Mouse (Mus musculus) neural tube, embryonic 13.5 days (tissue): ENCODE data around the gene Crygd. TPM values are rescaled to one million over a fixed set of nuclear protein-coding genes. Genes with fewer than 3 reads are reported as not detected.
A peak's percentile ranks its signal among the peaks of the same experiment; 100 is the strongest.
"Not testable (repeated sequence)": the region's sequence is repeated elsewhere in the genome, so short reads cannot be mapped to it uniquely, and the experiment has no call there.

Experiments
- ATAC-seq: fragments of 200-750 bp; cut with Nextera tagmentation; 2 replicates; pipeline ENCODE4 v1.8.0; 2017; ENCODE audit warnings: low read depth, mild to moderate bottlenecking, moderate TSS enrichment, moderate library complexity
- H3K27ac ChIP-seq: fragments of 300-500 bp; sonication (generic); replicated peaks from 2 replicates; pipeline ENCODE4 v1.5.1; 2015; ENCODE audit warnings: moderate library complexity, mild to moderate bottlenecking, inconsistent platforms
- H3K27me3 ChIP-seq: fragments of 300-500 bp; sonication (generic); 2 replicates; pipeline ENCODE4 v1.6.1; 2015; ENCODE audit warnings: mild to moderate bottlenecking, inconsistent platforms
- H3K36me3 ChIP-seq: fragments of 300-500 bp; sonication (generic); 2 replicates; pipeline ENCODE4 v1.6.1; 2015; ENCODE audit warnings: mild to moderate bottlenecking, inconsistent platforms
- H3K4me1 ChIP-seq: fragments of 300-500 bp; sonication (generic); replicated peaks from 2 replicates; pipeline ENCODE4 v1.6.1; 2015; ENCODE audit warnings: inconsistent platforms
- H3K4me2 ChIP-seq: fragments of 300-500 bp; sonication (generic); 2 replicates; pipeline ENCODE4 v1.6.1; 2015; ENCODE audit warnings: inconsistent platforms, mild to moderate bottlenecking, moderate library complexity
- H3K4me3 ChIP-seq: fragments of 300-500 bp; sonication (generic); 2 replicates; pipeline ENCODE4 v1.5.1; 2015; ENCODE audit warnings: mild to moderate bottlenecking, inconsistent platforms
- H3K9ac ChIP-seq: fragments of 300-500 bp; sonication (generic); 2 replicates; pipeline ENCODE4 v1.6.1; 2015; ENCODE audit warnings: moderate library complexity, mild to moderate bottlenecking, inconsistent platforms
- H3K9me3 ChIP-seq: fragments of 300-500 bp; sonication (generic); 2 replicates; pipeline ENCODE4 v1.6.1; 2016; ENCODE audit warnings: inconsistent platforms
- WGBS: fragments of 180-500 bp; shearing (Covaris S2); methylation state at CpG from one replicate; pipeline ENCODE4 v1.1.7; 2015; 5-methylcytosine and 5-hydroxymethylcytosine counted together
- polyA plus RNA-seq: library from polyadenylated mRNA; unstranded; fragments of >200 nt; fragmentation: Nextera tagmentation; extraction: Ambion mirVana; gene quantifications from 2 replicates; pipeline ENCODE4 v1.2.1, GENCODE M21; 2015

The Crygd gene
- polyA plus RNA-seq, 1 experiment from 2014 or later, result not detected

- H3K4me3 ChIP-seq, result no peak overlapping the region
- 31% methylated on average over 5 of the region's 5 CpGs for WGBS
- H3K4me1 ChIP-seq, result no peaks in the 10 kb centered on the region
- no peak overlapping the region for H3K4me2 ChIP-seq
- no peak overlapping the region for H3K27ac ChIP-seq
- H3K9ac ChIP-seq, result no peak overlapping the region
- no peak for ATAC-seq
- H3K36me3 ChIP-seq, result no peaks in the 10 kb centered on the region
- H3K27me3 ChIP-seq, result no peaks in the 10 kb centered on the region
- H3K9me3 ChIP-seq, result no peaks in the 10 kb centered on the region
These were observed 12.4 kb upstream of the Crygd start for GRCm38 (mm10) chr1:65075607-65076006.

GRCm38 (mm10) chr1:65073589-65073988 is 10.3 kb upstream of the Crygd start, which contains the start of gene Crygc:
Crygc (minus strand) TSS chr1:65073689.
- no peaks in the 10 kb centered on the region for H3K27me3 ChIP-seq
- no peak for ATAC-seq
- no peak within 1 kb of the TSS for H3K9ac ChIP-seq
- H3K36me3 ChIP-seq, result no peaks in the 10 kb centered on the region
- no peak within 1 kb of the TSS for H3K27ac ChIP-seq
- no peaks in the 10 kb centered on the region for H3K9me3 ChIP-seq
- no peaks in the 10 kb centered on the region for H3K4me1 ChIP-seq
- WGBS, result 61% methylated on average over 6 of the region's 6 CpGs
- no peak within 1 kb of the TSS for H3K4me3 ChIP-seq
- H3K4me2 ChIP-seq, result no peak within 1 kb of the TSS

- H3K9ac ChIP-seq, result no peak overlapping the region
- no peak for ATAC-seq
- no peak overlapping the region for H3K27ac ChIP-seq
- no peaks in the 10 kb centered on the region for H3K9me3 ChIP-seq
- H3K27me3 ChIP-seq, result no peaks in the 10 kb centered on the region
- H3K36me3 ChIP-seq, result no peaks in the 10 kb centered on the region
- no peak overlapping the region for H3K4me3 ChIP-seq
- no peak overlapping the region for H3K4me2 ChIP-seq
- H3K4me1 ChIP-seq, result no peaks in the 10 kb centered on the region
These were observed 4.6 kb upstream of the Crygd start for GRCm38 (mm10) chr1:65067842-65068241.

GRCm38 (mm10) chr1:65064201-65064600 is 949 bp upstream of the Crygd start:
- H3K4me1 ChIP-seq, result no peaks in the 10 kb centered on the region
- 65% methylated on average over 15 of the region's 15 CpGs for WGBS
- ATAC-seq, result no peak

GRCm38 (mm10) chr1:65052140-65052539 is 11.1 kb downstream of the Crygd start:
- H3K27me3 ChIP-seq, result no peaks in the 10 kb centered on the region
- H3K4me1 ChIP-seq, result no peaks in the 10 kb centered on the region
- H3K9me3 ChIP-seq, result peaks cover 6% of the 10 kb centered on the region; the same call in 1 of the 2 replicates
- no peak overlapping the region for H3K4me3 ChIP-seq
- no peak overlapping the region for H3K27ac ChIP-seq
- WGBS, result 31% methylated on average over 2 of the region's 2 CpGs
- H3K4me2 ChIP-seq, result no peak overlapping the region
- no peak for ATAC-seq
- no peaks in the 10 kb centered on the region for H3K36me3 ChIP-seq
- H3K9ac ChIP-seq, result no peak overlapping the region

More at GRCm38 (mm10) chr1:65064201-65064600, 949 bp upstream of the Crygd start:
- H3K4me2 ChIP-seq, result no peak overlapping the region
- H3K9ac ChIP-seq, result no peak overlapping the region
- no peaks in the 10 kb centered on the region for H3K9me3 ChIP-seq
- H3K27ac ChIP-seq, result no peak overlapping the region
- no peak overlapping the region for H3K4me3 ChIP-seq
- H3K27me3 ChIP-seq, result no peaks in the 10 kb centered on the region
- no peaks in the 10 kb centered on the region for H3K36me3 ChIP-seq

- H3K4me1 ChIP-seq, result no peaks in the 10 kb centered on the region
- H3K9me3 ChIP-seq, result peaks cover 6% of the 10 kb centered on the region; the same call in 1 of the 2 replicates
- H3K9ac ChIP-seq, result no peak overlapping the region
- no peak overlapping the region for H3K27ac ChIP-seq
- 64% methylated on average over 7 of the region's 7 CpGs for WGBS
- H3K4me2 ChIP-seq, result no peak overlapping the region
- no peaks in the 10 kb centered on the region for H3K36me3 ChIP-seq
- ATAC-seq, result no peak
- H3K4me3 ChIP-seq, result no peak overlapping the region
- H3K27me3 ChIP-seq, result no peaks in the 10 kb centered on the region
These were observed 11.6 kb downstream of the Crygd start for GRCm38 (mm10) chr1:65051696-65052095.

GRCm38 (mm10) chr1:65050952-65051351 is 12.3 kb downstream of the Crygd start, which contains the start of gene Cryge:
Cryge (minus strand) TSS chr1:65051149.
- WGBS, result 42% methylated on average over 10 of the region's 12 CpGs
- H3K27ac ChIP-seq, H3K9me3 ChIP-seq, H3K36me3 ChIP-seq, H3K27me3 ChIP-seq, ATAC-seq, H3K4me2 ChIP-seq, H3K4me1 ChIP-seq, H3K9ac ChIP-seq, H3K4me3 ChIP-seq: not testable (repeated sequence)

GRCm38 (mm10) chr1:65048781-65049180 is 14.5 kb downstream of the Crygd start:
- Histone ChIP-seq H3K4me3 (no peak overlapping the region), H3K27me3 (no peaks in the 10 kb centered on the region), H3K9ac (no peak overlapping the region), H3K36me3 (no peaks in the 10 kb centered on the region), H3K27ac (no peak overlapping the region), H3K9me3 (peaks cover 5% of the 10 kb centered on the region; the same call in 1 of the 2 replicates), H3K4me1 (no peaks in the 10 kb centered on the region), H3K4me2 (no peak overlapping the region)
- 64% methylated on average over 12 of the region's 12 CpGs for WGBS
- no peak for ATAC-seq

GRCm38 (mm10) chr1:65046401-65047109 is 16.7 kb downstream of the Crygd start:
- Histone ChIP-seq H3K9ac (no peak overlapping the region), H3K4me3 (no peak overlapping the region), H3K27ac (no peak overlapping the region), H3K27me3 (no peaks in the 10 kb centered on the region), H3K9me3 (no peaks in the 10 kb centered on the region), H3K4me2 (peak overlapping the region; percentile 35), H3K36me3 (no peaks in the 10 kb centered on the region), H3K4me1 (no peaks in the 10 kb centered on the region)
- no peak for ATAC-seq
- 37% methylated on average over 8 of the region's 8 CpGs for WGBS

GRCm38 (mm10) chr1:65043433-65043832 is 19.8 kb downstream of the Crygd start:
- H3K4me3 ChIP-seq, result no peak overlapping the region
- ATAC-seq, result no peak
- H3K4me1 ChIP-seq, result no peaks in the 10 kb centered on the region
- H3K27me3 ChIP-seq, result no peaks in the 10 kb centered on the region
- WGBS, result 91% methylated on average over 2 of the region's 2 CpGs
- H3K4me2 ChIP-seq, result no peak overlapping the region
- no peaks in the 10 kb centered on the region for H3K36me3 ChIP-seq
- H3K9me3 ChIP-seq, result no peaks in the 10 kb centered on the region
- H3K9ac ChIP-seq, result no peak overlapping the region
- H3K27ac ChIP-seq, result no peak overlapping the region

GRCm38 (mm10) chr1:65041837-65042236 is 21.4 kb downstream of the Crygd start:
- Histone ChIP-seq H3K4me3 (no peak overlapping the region), H3K27me3 (no peaks in the 10 kb centered on the region), H3K4me2 (no peak overlapping the region), H3K27ac (no peak overlapping the region), H3K9ac (no peak overlapping the region), H3K4me1 (no peaks in the 10 kb centered on the region), H3K36me3 (no peaks in the 10 kb centered on the region), H3K9me3 (no peaks in the 10 kb centered on the region)
- 95% methylated on average over 3 of the region's 3 CpGs for WGBS
- no peak for ATAC-seq

GRCm38 (mm10) chr1:65040806-65041205 is 22.4 kb downstream of the Crygd start:
- no peaks in the 10 kb centered on the region for H3K9me3 ChIP-seq
- H3K4me2 ChIP-seq, result no peak overlapping the region
- 75% methylated on average over 6 of the region's 6 CpGs for WGBS
- no peaks in the 10 kb centered on the region for H3K4me1 ChIP-seq
- H3K27ac ChIP-seq, result no peak overlapping the region
- no peak overlapping the region for H3K9ac ChIP-seq
- H3K36me3 ChIP-seq, result no peaks in the 10 kb centered on the region
- ATAC-seq, result no peak
- H3K4me3 ChIP-seq, result no peak overlapping the region
- no peaks in the 10 kb centered on the region for H3K27me3 ChIP-seq

- Histone ChIP-seq H3K9me3 (no peaks in the 10 kb centered on the region), H3K9ac (no peak overlapping the region), H3K27me3 (no peaks in the 10 kb centered on the region), H3K36me3 (no peaks in the 10 kb centered on the region), H3K27ac (no peak overlapping the region), H3K4me3 (no peak overlapping the region), H3K4me2 (no peak overlapping the region), H3K4me1 (no peaks in the 10 kb centered on the region)
- WGBS, result 82% methylated on average over 3 of the region's 3 CpGs
- no peak for ATAC-seq
These were observed 23.6 kb downstream of the Crygd start for GRCm38 (mm10) chr1:65039679-65040078.
